Mouse (Mus musculus): Measurements from ENCODE around the gene Mdfic.

Mdfic gene

GRCm38 (mm10) chr6:15742591-15743149 lies 22.2 kb downstream of the Mdfic start:
- DNase-seq: no peak

- peak; percentile 14 to 16 for DNase-seq
Measured at GRCm38 (mm10) chr6:15743291-15743792, 22.9 kb downstream of the Mdfic start.

GRCm38 (mm10) chr6:15743793-15744192 lies 23.3 kb downstream of the Mdfic start:
- DNase-seq: peak; percentile 20 to 37

- DNase-seq: no peak
Measured at GRCm38 (mm10) chr6:15745313-15745712, 24.9 kb downstream of the Mdfic start.

- DNase-seq: no peak
Measured at GRCm38 (mm10) chr6:15745891-15746290, 25.4 kb downstream of the Mdfic start.

- DNase-seq: no peak
Measured at GRCm38 (mm10) chr6:15747396-15748155, 27.1 kb downstream of the Mdfic start.

- DNase-seq: no peak
Measured at GRCm38 (mm10) chr6:15748236-15748635, 27.8 kb downstream of the Mdfic start.

- DNase-seq: no peak
Measured at GRCm38 (mm10) chr6:15748943-15749342, 28.5 kb downstream of the Mdfic start.

- no peak for DNase-seq
Measured at GRCm38 (mm10) chr6:15750101-15750500, 29.6 kb downstream of the Mdfic start.

GRCm38 (mm10) chr6:15751375-15751774 lies 30.9 kb downstream of the Mdfic start:
- DNase-seq: no peak

- no peak for DNase-seq
Measured at GRCm38 (mm10) chr6:15752160-15752559, 31.7 kb downstream of the Mdfic start.

- no peak for DNase-seq
Measured at GRCm38 (mm10) chr6:15753208-15753607, 32.7 kb downstream of the Mdfic start.

- no peak for DNase-seq
Measured at GRCm38 (mm10) chr6:15758394-15758793, 37.9 kb downstream of the Mdfic start.

GRCm38 (mm10) chr6:15760750-15761149 lies 40.3 kb downstream of the Mdfic start:
- DNase-seq: no peak

GRCm38 (mm10) chr6:15764039-15764438 lies 43.6 kb downstream of the Mdfic start:
- DNase-seq: no peak

- no peak for DNase-seq
Measured at GRCm38 (mm10) chr6:15767460-15767859, 47.0 kb downstream of the Mdfic start.

GRCm38 (mm10) chr6:15770128-15770527 lies 49.7 kb downstream of the Mdfic start:
- no peak for DNase-seq

GRCm38 (mm10) chr6:15777070-15777469 lies 56.6 kb downstream of the Mdfic start:
- DNase-seq: no peak

GRCm38 (mm10) chr6:15780127-15780526 lies 59.7 kb downstream of the Mdfic start:
- no peak for DNase-seq

GRCm38 (mm10) chr6:15780688-15781087 lies 60.2 kb downstream of the Mdfic start:
- no peak for DNase-seq

GRCm38 (mm10) chr6:15789523-15790500 lies 69.4 kb downstream of the Mdfic start:
- peak; percentile 86 to 88 for DNase-seq

GRCm38 (mm10) chr6:15792680-15793601 lies 72.5 kb downstream of the Mdfic start:
- DNase-seq: peak; percentile 22 to 35

Measured in kidney, postnatal 4 days (tissue).